Mouse (Mus musculus) intestine, embryonic 14.5 days (tissue): ENCODE data around the gene Zfand4. TPM values are rescaled to one million over a fixed set of nuclear protein-coding genes. Genes with fewer than 3 reads are reported as not detected.

Experiments used
- ATAC-seq: fragments of 200-750 bp; cut with Nextera tagmentation; replicated peaks from 2 replicates; pipeline ENCODE4 v1.8.0; 2017; ENCODE audit warnings: low read depth, moderate number of reproducible peaks, moderate TSS enrichment, moderate library complexity; ENCODE audit not compliant: low FRiP score, low TSS enrichment
- DNase-seq: peaks from one replicate; pipeline ENCODE4 v3.0.0-alpha.2; 2018; ENCODE audit warnings: low spot score
- H3K27ac ChIP-seq: fragments of 300-500 bp; sonication (generic); 2 replicates; pipeline ENCODE4 v1.5.1; 2014; ENCODE audit warnings: low read depth, mild to moderate bottlenecking, control low read depth
- H3K27me3 ChIP-seq: fragments of 300-500 bp; sonication (generic); replicated peaks from 2 replicates; pipeline ENCODE4 v1.6.1; 2014; ENCODE audit warnings: low read length, control low read depth; ENCODE audit not compliant: control insufficient read depth, insufficient read depth
- H3K36me3 ChIP-seq: fragments of 300-500 bp; sonication (generic); 2 replicates; pipeline ENCODE4 v1.6.1; 2014; ENCODE audit warnings: low read length, control low read depth; ENCODE audit not compliant: control insufficient read depth, insufficient read depth
- H3K4me1 ChIP-seq: fragments of 300-500 bp; sonication (generic); replicated peaks from 2 replicates; pipeline ENCODE4 v1.6.1; 2014; ENCODE audit warnings: low read length, control low read depth, mixed read lengths; ENCODE audit not compliant: control insufficient read depth, insufficient read depth
- H3K4me2 ChIP-seq: fragments of 300-500 bp; sonication (generic); 2 replicates; pipeline ENCODE4 v1.6.1; 2014; ENCODE audit warnings: low read length
- H3K4me3 ChIP-seq: fragments of 300-500 bp; sonication (generic); 2 replicates; pipeline ENCODE4 v1.5.1; 2014; ENCODE audit warnings: low read depth, low read length, control low read depth, mixed read lengths
- H3K9ac ChIP-seq: fragments of 300-500 bp; sonication (generic); 2 replicates; pipeline ENCODE4 v1.6.1; 2014; ENCODE audit warnings: mild to moderate bottlenecking, low read length
- H3K9me3 ChIP-seq: fragments of 300-500 bp; sonication (generic); 2 replicates; pipeline ENCODE4 v1.6.1; 2016; ENCODE audit warnings: low read length, control low read depth; ENCODE audit not compliant: control insufficient read depth
- WGBS: fragments of 180-500 bp; shearing (Covaris S2); extraction: QIAGEN DNeasy Blood & Tissue Kit; methylation state at CpG from one replicate; pipeline ENCODE4 v1.1.7; 2014; 5-methylcytosine and 5-hydroxymethylcytosine counted together
- polyA plus RNA-seq: library from polyadenylated mRNA; unstranded; fragments of >200 nt; fragmentation: Nextera tagmentation; extraction: Ambion mirVana; gene quantifications from 2 replicates; pipeline ENCODE4 v1.2.1, GENCODE M21; 2014

Gene Zfand4
- polyA plus RNA-seq, 1 experiment from 2014 or later = 4.8 TPM

- Histone ChIP-seq H3K4me3 (peak overlapping the region; percentile 91), H3K36me3 (no peaks in the 10 kb centered on the region), H3K4me1 (no peaks in the 10 kb centered on the region), H3K27ac (no peak overlapping the region), H3K4me2 (peak overlapping the region; percentile 56), H3K9me3 (no peaks in the 10 kb centered on the region), H3K27me3 (no peaks in the 10 kb centered on the region), H3K9ac (peak overlapping the region; percentile 71)
- 3% methylated on average over 7 of the region's 7 CpGs for WGBS
- DNase-seq (no peak), ATAC-seq (0 out of 2 replicates have a peak, but pooled peaks have one; percentile 11)
Measured at GRCm38 (mm10) chr6:116337466-116337834, 73.4 kb downstream of the Zfand4 start.

GRCm38 (mm10) chr6:116337835-116338501 lies 73.9 kb downstream of the Zfand4 start, which contains the start of gene March8:
Gene March8, plus strand, starts transcription at chr6:116338024.
- no peaks in the 10 kb centered on the region for H3K27me3 ChIP-seq
- no peaks in the 10 kb centered on the region for H3K4me1 ChIP-seq
- peak within 1 kb of the TSS; percentile 56 for H3K4me2 ChIP-seq
- under 1% methylated on average over 75 of the region's 75 CpGs for WGBS
- H3K36me3 ChIP-seq = no peaks in the 10 kb centered on the region
- peak; percentile 98 for ATAC-seq
- DNase-seq = peak; percentile 92
- no peaks in the 10 kb centered on the region for H3K9me3 ChIP-seq
- peak within 1 kb of the TSS; percentile 91 for H3K4me3 ChIP-seq
- H3K9ac ChIP-seq = peak within 1 kb of the TSS; percentile 71
- H3K27ac ChIP-seq = peak within 1 kb of the TSS; percentile 55; the same call in 1 of the 2 replicates

- no peaks in the 10 kb centered on the region for H3K9me3 ChIP-seq
- no peak overlapping the region for H3K27ac ChIP-seq
- H3K27me3 ChIP-seq = no peaks in the 10 kb centered on the region
Measured at GRCm38 (mm10) chr6:116338520-116338919, 74.5 kb downstream of the Zfand4 start.

GRCm38 (mm10) chr6:116339088-116339487 lies 75.1 kb downstream of the Zfand4 start:
- Histone ChIP-seq H3K36me3 (no peaks in the 10 kb centered on the region), H3K4me2 (peak overlapping the region; percentile 56), H3K9ac (no peak overlapping the region), H3K4me1 (no peaks in the 10 kb centered on the region), H3K9me3 (no peaks in the 10 kb centered on the region), H3K4me3 (no peak overlapping the region), H3K27me3 (no peaks in the 10 kb centered on the region), H3K27ac (no peak overlapping the region)
- ATAC-seq = no peak
- 82% methylated on average over 5 of the region's 5 CpGs for WGBS
- DNase-seq = no peak

More at GRCm38 (mm10) chr6:116338520-116338919, 74.5 kb downstream of the Zfand4 start:
- Histone ChIP-seq H3K9ac (peak overlapping the region; percentile 71), H3K4me1 (no peaks in the 10 kb centered on the region), H3K4me2 (peak overlapping the region; percentile 56), H3K36me3 (no peaks in the 10 kb centered on the region), H3K4me3 (peak overlapping the region; percentile 91)
- ATAC-seq = no peak
- WGBS = 8% methylated on average over 8 of the region's 8 CpGs
- DNase-seq = no peak

- H3K4me1 ChIP-seq = no peaks in the 10 kb centered on the region
- no peaks in the 10 kb centered on the region for H3K36me3 ChIP-seq
- no peak for ATAC-seq
- no peaks in the 10 kb centered on the region for H3K27me3 ChIP-seq
- no peak overlapping the region for H3K4me2 ChIP-seq
- no peak overlapping the region for H3K27ac ChIP-seq
- H3K4me3 ChIP-seq = no peak overlapping the region
- no peaks in the 10 kb centered on the region for H3K9me3 ChIP-seq
- H3K9ac ChIP-seq = no peak overlapping the region
- no peak for DNase-seq
- 94% methylated on average over 1 of the region's 1 CpGs for WGBS
Measured at GRCm38 (mm10) chr6:116340521-116340920, 76.5 kb downstream of the Zfand4 start.

- H3K4me3 ChIP-seq = no peak overlapping the region
- H3K9ac ChIP-seq = no peak overlapping the region
- no peak for DNase-seq
- H3K4me1 ChIP-seq = no peaks in the 10 kb centered on the region
- no peak for ATAC-seq
- no peaks in the 10 kb centered on the region for H3K27me3 ChIP-seq
- H3K36me3 ChIP-seq = no peaks in the 10 kb centered on the region
- H3K9me3 ChIP-seq = no peaks in the 10 kb centered on the region
- H3K27ac ChIP-seq = no peak overlapping the region
- 80% methylated on average over 2 of the region's 2 CpGs for WGBS
- no peak overlapping the region for H3K4me2 ChIP-seq
Measured at GRCm38 (mm10) chr6:116347953-116348352, 83.9 kb downstream of the Zfand4 start.

GRCm38 (mm10) chr6:116349997-116350396 lies 86.0 kb downstream of the Zfand4 start:
- H3K27ac ChIP-seq = no peak overlapping the region
- 80% methylated on average over 3 of the region's 3 CpGs for WGBS
- no peaks in the 10 kb centered on the region for H3K36me3 ChIP-seq
- H3K9ac ChIP-seq = no peak overlapping the region
- no peaks in the 10 kb centered on the region for H3K27me3 ChIP-seq
- H3K4me1 ChIP-seq = no peaks in the 10 kb centered on the region
- H3K4me3 ChIP-seq = no peak overlapping the region
- ATAC-seq (no peak), DNase-seq (no peak)
- H3K9me3 ChIP-seq = no peaks in the 10 kb centered on the region
- no peak overlapping the region for H3K4me2 ChIP-seq

- no peak for ATAC-seq
- Histone ChIP-seq H3K9ac (no peak overlapping the region), H3K27me3 (no peaks in the 10 kb centered on the region), H3K4me3 (no peak overlapping the region), H3K4me2 (no peak overlapping the region), H3K27ac (no peak overlapping the region), H3K36me3 (no peaks in the 10 kb centered on the region), H3K4me1 (no peaks in the 10 kb centered on the region), H3K9me3 (no peaks in the 10 kb centered on the region)
- WGBS = 79% methylated on average over 6 of the region's 6 CpGs
- no peak for DNase-seq
Measured at GRCm38 (mm10) chr6:116350643-116351042, 86.6 kb downstream of the Zfand4 start.

GRCm38 (mm10) chr6:116351534-116351933 lies 87.5 kb downstream of the Zfand4 start:
- Histone ChIP-seq H3K4me3 (no peak overlapping the region), H3K9ac (no peak overlapping the region), H3K36me3 (no peaks in the 10 kb centered on the region), H3K4me1 (no peaks in the 10 kb centered on the region), H3K4me2 (no peak overlapping the region), H3K27me3 (no peaks in the 10 kb centered on the region), H3K9me3 (no peaks in the 10 kb centered on the region), H3K27ac (no peak overlapping the region)
- DNase-seq (no peak), ATAC-seq (no peak)
- 85% methylated on average over 4 of the region's 4 CpGs for WGBS
